Mouse (Mus musculus): ENCODE results near the gene Rasgrf1. TPM values are rescaled to one million over a fixed set of nuclear protein-coding genes. Genes with fewer than 3 reads are reported as not detected.

Gene Rasgrf1
- total RNA-seq, 2 experiments from 2014 or later = 0.04 to 0.11 TPM

DNA sequence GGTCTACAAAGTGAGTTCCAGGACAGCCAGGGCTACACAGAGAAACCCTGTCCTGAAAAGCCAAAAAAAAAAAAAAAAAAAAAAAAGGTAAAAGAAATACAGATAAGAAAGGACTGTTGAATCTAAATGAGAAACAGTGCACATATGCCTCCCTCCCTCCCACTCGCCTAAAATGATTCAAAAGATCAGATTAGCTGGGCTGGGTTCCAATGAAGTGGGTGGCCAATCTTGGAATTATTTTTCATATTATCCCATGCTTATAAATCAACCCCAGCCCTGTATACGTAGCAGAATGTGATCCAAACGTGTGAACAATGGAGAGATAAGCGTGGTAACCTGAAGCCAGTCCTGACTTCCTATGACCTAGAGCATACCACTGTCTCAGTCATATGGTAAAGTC, 8.5 kb upstream of the Rasgrf1 start:
- intact Hi-C loops (cut with DNase I; ENCODE audit: low total_unique reads) = no loop called here
- DNase-seq = no peak

DNA sequence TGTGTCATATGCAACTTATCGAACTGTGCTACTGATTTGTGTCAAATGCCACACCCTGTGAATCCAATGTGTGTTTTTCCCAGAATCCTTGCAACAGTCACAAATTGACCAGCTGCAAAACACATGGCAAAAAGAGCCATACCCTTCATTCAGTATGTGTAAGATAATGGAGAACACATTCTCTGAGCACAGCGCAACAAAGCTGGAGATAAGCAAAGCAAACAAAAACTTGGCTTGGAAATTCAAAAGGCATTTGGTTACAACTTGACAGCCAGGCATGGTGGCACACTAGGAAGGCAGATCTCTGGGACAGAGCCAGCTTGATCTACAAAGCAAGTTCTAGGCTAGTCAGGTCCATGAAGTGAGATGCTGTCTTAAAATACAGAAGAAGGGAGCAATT, 6.9 kb upstream of the Rasgrf1 start:
- intact Hi-C loops (cut with DNase I; ENCODE audit: low total_unique reads) = no loop called here
- no peak for DNase-seq

DNA sequence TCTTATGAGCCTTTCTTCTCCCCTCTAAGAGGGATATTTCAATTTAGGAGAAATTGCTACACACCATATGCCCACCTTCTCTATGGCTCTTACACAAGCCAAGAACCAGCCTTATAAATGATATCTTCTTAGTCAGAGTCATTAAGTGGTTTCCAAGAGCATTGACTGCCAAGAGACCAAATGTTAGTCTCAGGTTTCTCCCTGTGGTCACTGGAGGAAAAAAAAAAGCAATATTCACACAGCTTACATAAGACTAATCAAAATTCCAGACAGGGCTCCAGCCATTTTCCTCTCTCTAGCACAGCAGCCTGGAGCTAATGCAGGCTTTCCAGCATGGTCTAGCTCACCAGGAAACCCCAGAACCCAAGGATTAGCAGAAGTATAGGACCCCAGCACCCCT, 3.1 kb upstream of the Rasgrf1 start:
- intact Hi-C loops (cut with DNase I; ENCODE audit: low total_unique reads) = no loop called here
- DNase-seq = no peak

DNA sequence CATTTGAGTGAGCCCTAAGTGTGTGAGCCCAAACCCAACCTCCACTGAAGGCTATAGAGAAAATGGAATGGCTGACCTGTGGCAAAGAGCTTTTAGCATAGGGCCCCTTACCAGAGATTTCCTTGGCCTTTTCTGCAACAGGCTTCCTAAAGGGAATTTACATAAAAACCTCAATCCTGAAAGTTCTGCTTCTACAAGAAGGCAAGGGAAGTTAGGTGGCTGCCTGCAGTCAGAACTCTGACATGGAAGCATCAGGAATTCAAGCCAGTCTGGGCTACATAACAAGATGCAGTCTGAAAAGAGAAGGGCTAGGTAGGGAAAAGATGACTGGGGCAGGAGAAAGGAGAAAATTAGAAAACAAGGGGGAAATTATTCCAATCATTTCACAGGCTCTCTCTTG, 1.8 kb upstream of the Rasgrf1 start:
- intact Hi-C loops (cut with DNase I; ENCODE audit: low total_unique reads) = no loop called here
- DNase-seq = no peak

DNA sequence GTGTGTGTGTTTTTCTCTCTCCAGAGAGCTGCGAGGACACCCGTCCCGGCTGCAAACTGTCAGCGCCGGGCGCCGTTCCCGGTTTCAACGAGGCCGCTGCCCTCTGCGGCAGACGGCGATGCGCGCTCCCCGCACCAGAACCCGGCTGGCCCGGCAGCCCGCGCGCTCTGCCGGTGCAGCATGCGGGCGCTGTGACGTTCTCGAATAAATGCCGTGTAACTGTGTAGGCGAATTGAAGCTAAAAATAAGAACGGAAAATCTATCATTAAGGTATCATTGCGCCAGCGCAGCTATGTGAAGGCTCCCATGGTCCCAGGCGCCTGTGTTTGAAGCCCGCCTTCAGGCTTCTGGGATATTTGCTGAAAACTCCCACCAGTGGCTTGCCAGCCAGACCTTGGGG, 1.1 kb upstream of the Rasgrf1 start:
- DNase-seq = no peak
- intact Hi-C loops (cut with DNase I; ENCODE audit: low total_unique reads) = no loop called here

DNA sequence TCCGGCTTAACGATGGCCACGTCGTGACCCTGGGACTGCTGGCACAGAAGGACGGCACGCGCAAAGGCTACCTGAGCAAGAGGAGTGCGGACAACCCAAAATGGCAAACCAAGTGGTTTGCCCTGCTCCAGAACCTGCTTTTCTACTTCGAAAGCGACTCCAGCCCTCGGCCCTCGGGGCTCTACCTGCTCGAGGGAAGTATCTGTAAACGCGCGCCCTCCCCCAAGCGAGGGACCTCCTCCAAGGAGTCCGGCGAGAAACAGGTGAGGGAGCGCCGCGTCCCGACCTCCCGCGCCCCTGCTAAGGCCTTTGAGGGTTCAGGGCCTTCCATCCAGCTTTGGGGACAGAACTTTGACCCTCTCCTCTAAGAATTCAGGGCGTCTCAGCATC, 298 bp downstream of the Rasgrf1 start:
- DNase-seq = no peak
- intact Hi-C loops (cut with DNase I; ENCODE audit: low total_unique reads) = no loop called here

DNA sequence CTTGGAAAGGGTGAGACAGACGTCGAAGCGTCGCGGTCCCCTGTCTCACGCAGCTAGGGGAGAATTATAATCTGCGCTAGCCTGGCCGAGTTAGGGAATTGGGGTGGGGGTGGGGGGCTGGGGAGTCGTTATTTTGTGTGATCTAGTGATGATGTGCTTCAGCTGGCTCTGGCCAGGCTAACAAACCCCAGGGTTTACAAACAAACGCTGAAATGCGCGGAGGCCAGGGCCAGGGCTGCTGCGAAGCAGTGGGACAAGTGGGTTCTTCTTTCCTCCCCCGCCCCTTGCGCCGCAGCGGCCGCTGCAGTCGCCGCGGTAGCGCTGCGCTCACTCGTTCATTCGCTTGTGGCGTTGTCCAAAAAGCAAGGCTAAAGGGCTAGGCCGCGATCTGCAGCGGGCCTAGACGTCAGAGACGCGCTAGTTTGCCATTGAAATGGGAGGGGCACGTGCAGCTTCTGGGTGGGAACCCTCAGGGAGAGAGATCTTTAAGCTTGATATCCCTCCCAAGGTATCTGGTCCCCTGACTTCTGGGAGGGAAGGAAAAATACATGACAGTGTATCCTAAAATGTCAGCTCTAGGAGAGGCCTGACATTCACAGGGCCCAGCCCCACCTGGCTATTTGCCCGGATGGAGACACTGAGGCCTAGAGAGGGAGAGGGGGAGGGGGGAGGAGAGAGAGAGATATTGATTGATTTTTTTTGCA, 1.2 kb downstream of the Rasgrf1 start:
- DNase-seq = no peak
- intact Hi-C loops (cut with DNase I; ENCODE audit: low total_unique reads) = no loop called here

DNA sequence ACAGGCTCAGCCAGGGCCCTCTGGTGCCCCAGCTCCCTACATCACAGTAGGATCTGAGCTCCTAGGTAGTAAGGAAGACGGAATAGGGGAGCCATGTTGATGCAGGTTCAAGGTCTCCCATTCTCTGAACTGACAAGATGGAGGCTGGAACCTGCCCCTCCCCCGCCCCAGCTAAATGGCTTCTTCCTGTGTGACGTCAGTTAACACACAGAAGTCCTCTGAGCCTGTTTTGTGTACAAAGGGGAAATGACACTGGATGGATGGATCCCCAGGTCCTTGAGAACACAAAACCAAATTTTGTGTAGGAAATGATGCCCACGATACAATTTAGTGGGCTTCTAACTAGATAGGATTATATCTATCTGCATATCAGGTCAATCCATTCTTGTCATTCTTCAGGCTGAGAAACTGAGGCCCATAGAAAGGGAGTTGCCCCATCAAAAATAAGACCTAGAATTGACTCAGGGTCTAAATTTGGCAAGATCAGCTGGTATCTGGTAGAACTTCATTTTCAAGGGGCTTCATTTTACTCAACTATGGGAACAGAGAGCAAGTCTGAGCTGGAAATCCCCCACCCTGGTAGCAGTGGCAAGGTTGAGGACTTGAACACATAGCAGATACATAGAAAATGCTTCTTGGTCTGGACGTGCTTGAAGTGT, 2.3 kb downstream of the Rasgrf1 start:
- intact Hi-C loops (cut with DNase I; ENCODE audit: low total_unique reads) = no loop called here
- no peak for DNase-seq

DNA sequence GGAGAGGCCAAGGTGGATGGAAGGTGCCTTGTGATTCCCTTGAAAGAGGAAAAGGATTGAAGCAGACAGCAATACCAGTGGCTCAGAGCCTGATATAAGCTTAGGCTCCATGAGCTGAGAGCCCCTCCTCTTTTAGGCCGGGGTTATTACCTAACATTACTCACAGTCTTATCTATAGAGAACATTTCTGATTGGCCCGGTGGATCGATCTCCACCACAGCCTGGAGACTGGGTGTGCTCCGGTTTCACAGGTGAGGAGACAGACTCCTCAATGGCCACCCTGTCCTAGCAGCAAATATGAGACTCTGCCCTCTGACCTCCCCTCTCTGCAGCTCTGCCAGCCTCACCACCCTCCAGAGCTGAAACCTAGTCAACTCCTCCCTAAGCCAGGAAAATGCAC, 3.4 kb downstream of the Rasgrf1 start:
- DNase-seq = no peak

DNA sequence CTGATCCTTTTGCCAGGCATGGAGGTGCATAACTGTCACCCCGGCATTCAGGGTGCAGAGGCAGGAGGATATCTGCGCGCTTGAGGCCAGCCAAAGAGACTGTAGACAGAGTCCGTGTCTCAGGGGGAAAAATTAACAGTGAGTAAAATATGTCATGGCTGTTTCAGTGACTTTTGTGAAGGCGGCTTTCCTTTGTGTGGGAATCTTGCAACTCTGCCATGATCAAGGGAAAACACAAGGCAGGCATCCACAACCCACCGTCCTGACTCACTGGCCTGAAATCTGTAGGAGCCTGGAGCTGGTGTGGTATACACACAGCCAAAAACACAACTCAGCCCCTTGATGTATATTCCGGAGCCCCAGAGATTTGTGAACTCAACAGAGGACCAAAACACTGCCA, 6.8 kb downstream of the Rasgrf1 start:
- no peak for DNase-seq
- intact Hi-C loops (cut with DNase I; ENCODE audit: low total_unique reads) = no loop called here

More for the DNA sequence above, 3.4 kb downstream of the Rasgrf1 start:
- intact Hi-C loops (cut with DNase I; ENCODE audit: low total_unique reads) = no loop called here

DNA sequence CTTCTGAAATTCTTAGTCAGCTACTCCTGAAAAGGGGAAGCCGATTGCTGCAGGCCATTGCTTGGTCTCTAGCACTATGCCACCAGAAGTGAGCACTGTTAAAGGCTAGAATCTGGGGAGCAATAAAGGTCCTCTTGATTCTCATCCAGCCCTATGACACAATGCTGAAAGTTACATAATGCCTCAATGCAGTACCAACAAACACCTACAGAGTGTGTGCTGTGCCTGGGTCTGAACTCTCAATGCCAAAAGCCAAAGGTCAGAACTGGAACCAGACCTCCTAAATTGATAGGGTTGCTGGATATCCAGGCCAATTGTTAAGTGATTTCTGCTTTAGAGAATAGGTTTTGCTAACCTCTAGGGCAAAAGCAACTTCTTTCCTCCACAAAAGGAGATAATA, 7.7 kb downstream of the Rasgrf1 start:
- intact Hi-C loops (cut with DNase I; ENCODE audit: low total_unique reads) = no loop called here
- DNase-seq = no peak

DNA sequence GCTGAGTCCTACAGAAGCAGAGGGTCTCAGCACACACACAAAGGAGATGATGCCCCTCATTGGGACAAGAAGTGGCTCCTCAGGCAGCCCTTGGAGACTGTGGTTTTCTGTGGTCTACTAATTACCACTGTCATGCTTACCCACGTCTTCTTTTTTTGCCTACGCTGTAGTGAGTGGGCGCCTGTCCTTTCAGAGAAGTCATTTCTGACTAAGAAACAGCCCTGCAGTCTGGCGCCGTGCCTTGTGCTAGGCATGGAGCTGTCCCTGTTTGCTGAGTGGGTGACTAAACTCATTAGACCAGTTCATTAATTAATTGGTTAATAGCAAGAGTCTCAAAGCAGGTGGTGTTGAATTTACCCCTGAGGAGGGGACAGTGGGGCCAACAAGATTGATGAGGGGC, 9.1 kb downstream of the Rasgrf1 start:
- intact Hi-C loops (cut with DNase I; ENCODE audit: low total_unique reads) = no loop called here
- DNase-seq = no peak

DNA sequence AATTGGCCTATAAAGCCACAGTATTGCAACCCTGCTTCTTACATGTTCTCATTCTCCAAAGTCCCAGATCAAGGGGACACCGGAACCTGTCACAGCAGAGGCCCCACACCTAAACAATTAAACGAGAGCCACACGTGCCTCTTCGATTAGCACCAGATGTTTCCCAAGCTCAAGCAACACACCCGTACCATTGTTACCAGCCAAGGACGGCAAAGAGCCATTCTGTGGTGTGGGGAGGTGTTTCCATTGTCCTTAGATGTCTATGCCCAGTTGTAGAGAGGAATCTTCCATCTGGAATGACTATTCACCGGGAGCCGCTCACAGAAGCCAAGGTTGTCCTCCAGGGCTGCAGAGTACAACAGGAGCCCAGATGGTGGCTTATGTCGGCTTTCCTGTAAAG, 11.4 kb downstream of the Rasgrf1 start:
- no peak for DNase-seq
- intact Hi-C loops (cut with DNase I; ENCODE audit: low total_unique reads) = no loop called here

DNA sequence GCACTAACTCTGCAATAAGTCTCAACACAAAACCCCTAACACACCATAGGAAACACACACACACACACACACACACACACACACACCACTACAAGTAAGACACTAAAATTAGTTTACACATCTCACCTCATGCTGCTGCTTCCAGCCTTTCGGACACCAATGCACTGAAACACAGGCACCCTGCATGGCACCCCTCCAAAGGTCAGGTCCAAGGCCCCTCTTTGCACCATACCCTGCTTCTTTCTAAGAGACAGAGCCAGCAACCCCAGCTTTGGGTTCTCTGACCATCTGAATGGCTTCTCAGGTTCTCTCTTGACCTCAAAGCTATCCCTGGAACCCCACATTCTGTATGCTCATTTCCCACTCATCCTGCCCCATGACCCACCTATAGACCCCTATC, 13.0 kb downstream of the Rasgrf1 start:
- intact Hi-C loops (cut with DNase I; ENCODE audit: low total_unique reads) = no loop called here

DNA sequence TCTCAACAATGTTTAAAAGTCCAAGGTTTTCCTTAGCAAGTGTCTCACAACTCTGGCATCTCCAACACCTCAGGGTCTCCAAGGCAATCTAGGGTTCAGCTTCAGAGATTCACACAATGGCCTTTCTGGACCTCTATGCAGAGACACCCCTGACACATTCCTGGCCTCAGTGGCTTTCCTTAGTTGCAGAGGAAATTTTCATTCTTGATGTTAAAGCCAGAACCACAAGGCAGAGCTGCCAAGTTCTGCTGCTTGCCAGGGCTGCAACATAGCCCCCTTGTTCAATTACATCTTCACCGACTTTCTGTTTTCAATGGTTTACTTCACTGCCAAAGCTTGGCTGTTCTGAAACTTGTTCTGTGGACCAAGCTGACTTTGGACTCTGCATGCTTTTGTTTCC, 15.1 kb downstream of the Rasgrf1 start:
- intact Hi-C loops (cut with DNase I; ENCODE audit: low total_unique reads) = no loop called here
- DNase-seq = no peak

More for the DNA sequence above, 13.0 kb downstream of the Rasgrf1 start:
- DNase-seq = no peak

DNA sequence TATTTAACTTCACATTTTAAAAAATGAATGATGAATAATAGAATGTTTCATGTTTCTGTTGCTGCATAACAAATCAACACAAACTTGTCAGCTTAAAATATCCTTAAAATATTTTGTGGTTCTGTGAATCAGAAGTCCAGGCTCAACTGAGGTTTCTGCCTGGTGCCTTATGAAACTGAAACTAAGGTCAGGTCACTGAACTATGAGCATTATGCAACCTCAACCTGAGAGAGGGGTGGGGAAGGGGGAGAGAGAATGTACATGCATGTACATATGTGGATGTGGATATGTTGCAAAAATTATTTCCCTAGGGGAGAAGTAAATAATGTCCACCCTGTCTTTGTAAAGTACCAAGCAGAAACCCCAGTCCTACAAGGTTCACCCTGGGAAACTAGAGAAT, 18.8 kb downstream of the Rasgrf1 start:
- DNase-seq = no peak
- intact Hi-C loops (cut with DNase I; ENCODE audit: low total_unique reads) = no loop called here

DNA sequence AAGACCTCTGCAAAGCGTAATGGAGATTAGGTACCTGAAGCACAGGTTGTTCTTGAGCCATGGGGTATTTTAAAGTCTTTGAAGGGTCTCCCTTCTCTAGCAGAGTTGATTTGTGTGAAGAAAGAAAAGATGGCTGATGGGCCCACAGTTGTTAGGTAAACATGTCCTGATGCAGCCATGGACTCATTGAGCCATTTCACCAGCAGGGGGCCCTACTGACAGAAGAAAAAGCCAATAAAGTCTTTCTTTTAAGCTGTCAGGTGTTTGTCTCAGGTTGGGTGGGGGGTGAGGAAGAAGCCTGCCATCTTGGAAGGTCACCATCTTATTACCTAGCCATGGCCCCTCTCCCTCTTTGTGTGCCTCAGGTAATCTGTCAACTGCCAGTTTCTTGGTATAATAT, 30.7 kb downstream of the Rasgrf1 start:
- DNase-seq = no peak
- intact Hi-C loops (cut with DNase I; ENCODE audit: low total_unique reads) = no loop called here

DNA sequence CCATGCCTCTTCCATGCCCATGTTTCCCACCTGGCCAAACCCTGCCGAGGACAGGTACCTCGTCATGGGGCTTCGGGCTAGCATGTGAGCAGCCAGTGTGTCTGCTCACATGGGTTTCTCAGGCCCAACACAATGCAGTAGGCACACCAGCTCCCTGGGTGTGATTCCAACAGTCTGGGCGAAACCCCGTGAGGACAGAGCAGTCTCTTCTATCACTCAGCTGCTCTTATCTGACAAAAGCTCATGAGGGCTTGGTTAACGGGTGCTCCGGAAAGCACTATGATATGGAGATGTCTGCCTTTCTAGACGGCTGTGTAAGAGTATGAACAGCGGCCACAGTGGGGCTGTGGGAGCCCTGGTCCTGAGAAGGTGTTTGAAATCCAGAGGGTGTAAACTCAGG, 37.1 kb downstream of the Rasgrf1 start:
- intact Hi-C loops (cut with DNase I; ENCODE audit: low total_unique reads) = no loop called here
- no peak for DNase-seq

DNA sequence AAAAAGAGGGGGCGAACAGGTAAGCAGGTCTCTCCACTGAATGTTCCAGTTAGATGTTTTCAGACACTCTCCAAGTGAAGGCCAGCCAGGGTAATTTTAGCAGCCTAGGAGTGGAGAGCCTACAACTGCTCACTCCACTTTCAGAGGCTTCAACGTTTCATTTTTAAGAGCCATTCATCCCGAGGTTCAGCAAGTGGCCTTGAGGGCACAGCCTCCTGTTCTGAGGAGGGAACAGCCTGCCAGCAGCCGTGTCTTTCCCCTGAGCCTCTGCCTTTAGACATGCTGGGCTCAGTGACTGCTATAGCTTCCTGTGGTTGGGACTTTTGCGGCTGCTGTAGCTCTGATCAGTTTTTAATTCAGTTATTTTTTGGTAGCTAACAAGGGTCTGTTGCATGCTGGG, 38.9 kb downstream of the Rasgrf1 start:
- DNase-seq = no peak
- intact Hi-C loops (cut with DNase I; ENCODE audit: low total_unique reads) = no loop called here

DNA sequence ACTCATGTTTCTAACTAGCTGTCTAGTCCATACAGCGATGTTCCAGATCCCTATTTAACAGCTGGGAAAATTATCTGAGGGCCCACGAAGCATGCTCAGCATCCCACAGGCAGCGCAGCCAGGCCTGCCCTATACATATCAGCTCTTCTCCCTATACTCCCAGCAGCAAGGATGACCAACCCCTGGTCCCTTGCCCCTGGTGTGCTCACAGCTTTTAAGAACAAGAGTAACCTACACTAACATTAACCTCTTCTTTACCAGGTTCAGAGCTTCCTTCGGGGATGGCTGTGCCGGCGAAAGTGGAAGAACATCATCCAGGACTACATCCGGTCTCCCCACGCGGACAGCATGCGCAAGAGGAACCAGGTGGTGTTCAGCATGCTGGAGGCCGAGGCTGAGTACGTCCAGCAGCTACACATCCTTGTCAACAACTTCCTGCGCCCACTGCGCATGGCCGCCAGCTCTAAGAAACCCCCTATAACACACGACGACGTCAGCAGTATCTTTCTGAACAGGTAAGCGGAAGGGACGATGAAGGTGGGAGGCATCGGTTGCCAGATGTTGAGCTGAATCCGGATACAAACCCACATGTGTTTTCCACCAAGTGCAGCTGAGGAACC, 44.0 kb downstream of the Rasgrf1 start:
- no peak for DNase-seq
- intact Hi-C loops (cut with DNase I; ENCODE audit: low total_unique reads) = no loop called here

DNA sequence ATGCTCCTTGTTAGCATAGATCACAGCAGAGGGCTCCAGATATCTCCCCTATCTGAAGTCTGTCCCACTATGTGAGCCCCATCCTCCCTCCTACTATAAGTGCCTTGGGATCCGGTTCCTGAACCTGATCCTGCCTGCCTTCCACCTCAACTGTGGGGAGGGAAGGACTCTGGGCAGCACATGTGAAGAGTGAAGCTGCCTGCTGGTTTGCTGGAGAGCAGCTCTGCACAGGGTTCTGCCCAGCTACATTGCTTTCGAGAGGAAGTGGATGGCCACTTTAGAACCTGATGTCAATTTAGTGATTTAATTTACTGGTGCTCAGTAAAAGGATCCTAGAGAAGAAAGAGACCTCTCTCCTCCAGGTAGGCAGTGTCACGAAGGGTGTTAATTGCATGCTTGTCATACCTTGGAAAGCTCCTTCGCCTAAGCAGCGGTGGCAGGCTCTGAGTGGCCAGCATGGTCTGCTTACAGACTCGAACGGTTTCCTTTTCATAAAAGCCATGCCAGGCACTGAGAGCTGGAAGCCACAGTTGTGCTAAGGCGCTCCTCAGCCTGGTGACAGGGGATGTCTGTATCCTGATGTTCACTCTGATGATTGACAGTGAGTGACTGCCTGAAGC, 45.3 kb downstream of the Rasgrf1 start:
- intact Hi-C loops (cut with DNase I; ENCODE audit: low total_unique reads) = no loop called here
- DNase-seq = no peak

Measured in gastrocnemius, postnatal 14 days (tissue).